Mouse (Mus musculus): ENCODE measurements at regions not wholly inside any gene's neighbourhood (a gene's known extent, or its start where the extent isn't known, plus 50 kb on each side); places are given as distances from the start of the nearest gene placed in this dataset.

DNA sequence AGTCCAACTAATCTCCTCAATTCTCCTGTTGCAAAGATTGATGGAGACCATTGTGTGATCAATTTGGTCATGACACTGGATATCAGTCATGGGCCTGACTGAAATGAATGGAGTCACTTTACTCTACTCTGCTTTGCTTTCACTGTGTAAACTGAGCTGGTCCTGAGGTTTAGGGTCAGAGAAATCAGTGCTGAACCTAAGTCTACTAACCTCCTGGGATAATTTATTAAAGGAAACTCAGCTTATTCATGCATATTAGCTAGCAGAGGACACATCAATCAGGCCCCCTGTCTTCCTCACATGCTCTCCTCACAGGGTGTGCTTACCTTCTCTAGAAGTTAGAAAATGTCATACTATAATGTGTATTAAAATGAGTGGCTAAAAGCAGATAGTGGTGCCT lies 539.6 kb upstream of the Stxbp6 start:
- H3K9me3 ChIP-seq (ENCODE audit: control insufficient read depth), result no peaks in the 10 kb centered on the region
- H3K27ac ChIP-seq (ENCODE audit: low read depth, low read length), result no peak overlapping the region
- no peaks in the 10 kb centered on the region for H3K36me3 ChIP-seq (ENCODE audit: control insufficient read depth, insufficient read depth)
- H3K4me2 ChIP-seq (replicated peaks; ENCODE audit: low read depth), result no peak overlapping the region
- no peak overlapping the region for H3K9ac ChIP-seq (ENCODE audit: low read depth, low read length)
- ATAC-seq, result no peak
- no peak overlapping the region for H3K4me3 ChIP-seq (ENCODE audit: low read depth, low read length)
- TF ChIP-seq CTCF (IDR thresholded peaks at IDR 0.05; ENCODE audit: low read depth), result no peak
- H3K27me3 ChIP-seq (replicated peaks; ENCODE audit: control insufficient read depth, insufficient read depth, low read length), result no peaks in the 10 kb centered on the region
- no peaks in the 10 kb centered on the region for H3K4me1 ChIP-seq (replicated peaks; ENCODE audit: control insufficient read depth, insufficient read depth, low read length)

GRCm38 (mm10) chr12:45599443-45599842 lies 524.9 kb upstream of the Stxbp6 start:
- Histone ChIP-seq H3K4me1 (replicated peaks; ENCODE audit: control insufficient read depth, insufficient read depth, low read length) (no peaks in the 10 kb centered on the region), H3K36me3 (ENCODE audit: control insufficient read depth, insufficient read depth) (no peaks in the 10 kb centered on the region), H3K4me2 (replicated peaks; ENCODE audit: low read depth) (no peak overlapping the region), H3K4me3 (ENCODE audit: low read depth, low read length) (no peak overlapping the region), H3K27me3 (replicated peaks; ENCODE audit: control insufficient read depth, insufficient read depth, low read length) (no peaks in the 10 kb centered on the region), H3K9ac (ENCODE audit: low read depth, low read length) (no peak overlapping the region), H3K9me3 (ENCODE audit: control insufficient read depth) (no peaks in the 10 kb centered on the region), H3K27ac (ENCODE audit: low read depth, low read length) (no peak overlapping the region)
- TF ChIP-seq CTCF (IDR thresholded peaks at IDR 0.05; ENCODE audit: low read depth), result no peak
- ATAC-seq, result no peak
- WGBS, result 67% methylated on average over 3 of the region's 3 CpGs

GRCm38 (mm10) chr12:45597904-45598570 lies 523.5 kb upstream of the Stxbp6 start:
- H3K4me3 ChIP-seq (ENCODE audit: low read depth, low read length), result no peak overlapping the region
- 48% methylated on average over 4 of the region's 4 CpGs for WGBS
- no peaks in the 10 kb centered on the region for H3K27me3 ChIP-seq (replicated peaks; ENCODE audit: control insufficient read depth, insufficient read depth, low read length)
- no peak overlapping the region for H3K4me2 ChIP-seq (replicated peaks; ENCODE audit: low read depth)
- TF ChIP-seq CTCF (IDR thresholded peaks at IDR 0.05; ENCODE audit: low read depth), result no peak
- H3K4me1 ChIP-seq (replicated peaks; ENCODE audit: control insufficient read depth, insufficient read depth, low read length), result no peaks in the 10 kb centered on the region
- H3K36me3 ChIP-seq (ENCODE audit: control insufficient read depth, insufficient read depth), result no peaks in the 10 kb centered on the region
- ATAC-seq, result no peak
- no peak overlapping the region for H3K9ac ChIP-seq (ENCODE audit: low read depth, low read length)
- H3K9me3 ChIP-seq (ENCODE audit: control insufficient read depth), result no peaks in the 10 kb centered on the region
- H3K27ac ChIP-seq (ENCODE audit: low read depth, low read length), result no peak overlapping the region

DNA sequence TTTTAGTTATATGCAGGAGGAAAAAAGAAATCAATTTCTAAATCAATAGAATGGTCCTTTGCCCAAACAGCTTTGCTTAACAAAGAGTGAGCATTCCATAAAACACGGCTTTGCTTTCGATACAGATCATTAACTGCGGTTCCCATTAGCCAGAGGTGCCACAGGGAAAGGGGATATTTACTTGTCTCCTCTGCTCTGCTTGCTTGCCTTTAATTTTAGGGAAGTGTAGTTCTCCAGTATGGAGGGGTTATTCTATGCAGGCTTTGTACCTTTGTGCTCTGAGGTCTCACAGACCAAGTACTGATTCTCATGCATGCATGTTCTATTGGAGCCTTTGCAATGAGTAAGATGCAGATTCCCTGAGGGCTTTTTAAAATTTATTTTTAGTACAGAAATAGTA lies 520.2 kb upstream of the Stxbp6 start:
- Histone ChIP-seq H3K27me3 (replicated peaks; ENCODE audit: control insufficient read depth, insufficient read depth, low read length) (no peaks in the 10 kb centered on the region), H3K36me3 (ENCODE audit: control insufficient read depth, insufficient read depth) (no peaks in the 10 kb centered on the region), H3K4me2 (replicated peaks; ENCODE audit: low read depth) (no peak overlapping the region), H3K9me3 (ENCODE audit: control insufficient read depth) (no peaks in the 10 kb centered on the region), H3K9ac (ENCODE audit: low read depth, low read length) (no peak overlapping the region), H3K27ac (ENCODE audit: low read depth, low read length) (no peak overlapping the region), H3K4me3 (ENCODE audit: low read depth, low read length) (no peak overlapping the region), H3K4me1 (replicated peaks; ENCODE audit: control insufficient read depth, insufficient read depth, low read length) (no peaks in the 10 kb centered on the region)
- no peak for TF ChIP-seq CTCF (IDR thresholded peaks at IDR 0.05; ENCODE audit: low read depth)
- WGBS, result 80% methylated on average over 3 of the region's 3 CpGs
- ATAC-seq, result no peak

DNA sequence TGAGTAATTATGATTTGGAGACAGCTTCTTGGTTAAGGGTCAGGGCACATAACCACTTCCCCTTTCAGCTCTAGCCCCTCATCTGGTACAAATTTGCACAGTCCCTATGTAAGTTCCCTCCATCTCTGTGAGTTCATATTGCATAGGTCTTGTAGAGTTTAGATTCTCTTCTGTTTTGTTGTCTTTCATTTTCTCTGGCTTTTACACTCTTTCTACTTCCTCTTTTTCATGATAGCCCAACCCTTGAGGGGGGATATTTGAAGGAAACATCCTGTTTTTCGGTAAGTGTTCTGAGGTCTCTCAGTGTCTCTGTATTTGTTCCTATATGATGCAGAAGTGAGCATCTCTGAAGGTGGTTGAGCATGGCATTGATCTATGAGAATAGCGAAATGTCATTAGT lies 515.7 kb upstream of the Stxbp6 start:
- Histone ChIP-seq H3K4me2 (replicated peaks; ENCODE audit: low read depth) (no peak overlapping the region), H3K9ac (ENCODE audit: low read depth, low read length) (no peak overlapping the region), H3K4me3 (ENCODE audit: low read depth, low read length) (no peak overlapping the region), H3K36me3 (ENCODE audit: control insufficient read depth, insufficient read depth) (no peaks in the 10 kb centered on the region), H3K27ac (ENCODE audit: low read depth, low read length) (no peak overlapping the region), H3K4me1 (replicated peaks; ENCODE audit: control insufficient read depth, insufficient read depth, low read length) (no peaks in the 10 kb centered on the region), H3K9me3 (ENCODE audit: control insufficient read depth) (no peaks in the 10 kb centered on the region), H3K27me3 (replicated peaks; ENCODE audit: control insufficient read depth, insufficient read depth, low read length) (no peaks in the 10 kb centered on the region)
- 85% methylated on average over 2 of the region's 2 CpGs for WGBS
- no peak for ATAC-seq
- TF ChIP-seq CTCF (IDR thresholded peaks at IDR 0.05; ENCODE audit: low read depth), result no peak

- Histone ChIP-seq H3K4me3 (ENCODE audit: low read depth, low read length) (no peak overlapping the region), H3K9me3 (ENCODE audit: control insufficient read depth) (no peaks in the 10 kb centered on the region), H3K27ac (ENCODE audit: low read depth, low read length) (no peak overlapping the region), H3K9ac (ENCODE audit: low read depth, low read length) (no peak overlapping the region), H3K4me1 (replicated peaks; ENCODE audit: control insufficient read depth, insufficient read depth, low read length) (no peaks in the 10 kb centered on the region), H3K36me3 (ENCODE audit: control insufficient read depth, insufficient read depth) (no peaks in the 10 kb centered on the region), H3K4me2 (replicated peaks; ENCODE audit: low read depth) (no peak overlapping the region), H3K27me3 (replicated peaks; ENCODE audit: control insufficient read depth, insufficient read depth, low read length) (no peaks in the 10 kb centered on the region)
- 85% methylated on average over 4 of the region's 4 CpGs for WGBS
- no peak for ATAC-seq
- no peak for TF ChIP-seq CTCF (IDR thresholded peaks at IDR 0.05; ENCODE audit: low read depth)
These were observed 511.3 kb upstream of the Stxbp6 start for GRCm38 (mm10) chr12:45585763-45586162.

All from intestine, postnatal 0 days (tissue).